Mouse (Mus musculus) embryonic facial prominence, embryonic 11.5 days (tissue): ENCODE measurements around the gene Sema4d. TPM values are rescaled to one million over a fixed set of nuclear protein-coding genes. Genes with fewer than 3 reads are reported as not detected.

Source experiments
- ATAC-seq: fragments of 200-750 bp; cut with Nextera tagmentation; replicated peaks from 2 replicates; pipeline ENCODE4 v1.8.0; 2017; ENCODE audit warnings: low read depth; ENCODE audit not compliant: insufficient number of reproducible peaks, low FRiP score, low TSS enrichment
- DNase-seq: peaks from one replicate; pipeline ENCODE4 v3.0.0-alpha.2; 2015; ENCODE audit warnings: low spot score
- H3K27ac ChIP-seq: fragments of 300-500 bp; sonication (generic); replicated peaks from 2 replicates; pipeline ENCODE4 v1.5.1; 2014; ENCODE audit warnings: mild to moderate bottlenecking, low read depth, low read length, control low read depth
- H3K27me3 ChIP-seq: fragments of 300-500 bp; sonication (generic); 2 replicates; pipeline ENCODE4 v1.6.1; 2014; ENCODE audit warnings: mild to moderate bottlenecking, low read length, moderate library complexity, mixed read lengths; ENCODE audit not compliant: control insufficient read depth, insufficient read depth
- H3K36me3 ChIP-seq: fragments of 300-500 bp; sonication (generic); replicated peaks from 2 replicates; pipeline ENCODE4 v1.6.1; 2014; ENCODE audit warnings: low read depth, mild to moderate bottlenecking, low read length, moderate library complexity, mixed read lengths; ENCODE audit not compliant: control insufficient read depth, insufficient read depth
- H3K4me1 ChIP-seq: fragments of 300-500 bp; sonication (generic); 2 replicates; pipeline ENCODE4 v1.6.1; 2014; ENCODE audit warnings: low read length, mixed read lengths; ENCODE audit not compliant: control insufficient read depth, insufficient read depth
- H3K4me2 ChIP-seq: fragments of 300-500 bp; sonication (generic); 2 replicates; pipeline ENCODE4 v1.6.1; 2014; ENCODE audit warnings: low read depth, mild to moderate bottlenecking, control low read depth, low read length, moderate library complexity
- H3K4me3 ChIP-seq: fragments of 300-500 bp; sonication (generic); 2 replicates; pipeline ENCODE4 v1.5.1; 2014; ENCODE audit warnings: low read depth, low read length, control low read depth
- H3K9ac ChIP-seq: fragments of 300-500 bp; sonication (generic); replicated peaks from 2 replicates; pipeline ENCODE4 v1.6.1; 2014; ENCODE audit warnings: mild to moderate bottlenecking, control low read depth, low read length
- H3K9me3 ChIP-seq: fragments of 300-500 bp; sonication (generic); replicated peaks from 2 replicates; pipeline ENCODE4 v1.6.1; 2016; ENCODE audit warnings: mild to moderate bottlenecking, low read length, inconsistent platforms, mixed read lengths; ENCODE audit not compliant: control insufficient read depth
- WGBS: fragments of 180-500 bp; shearing (Covaris S2); extraction: QIAGEN DNeasy Blood & Tissue Kit; methylation state at CpG from one replicate; pipeline ENCODE4 v1.1.7; 2014; 5-methylcytosine and 5-hydroxymethylcytosine counted together
- polyA plus RNA-seq: library from polyadenylated mRNA; unstranded; fragments of >200 nt; fragmentation: Nextera tagmentation; extraction: Ambion mirVana; gene quantifications from 2 replicates; pipeline ENCODE4 v1.2.1, GENCODE M21; 2014

Sema4d gene
- polyA plus RNA-seq, 1 experiment from 2014 or later = 5.4 TPM

DNA sequence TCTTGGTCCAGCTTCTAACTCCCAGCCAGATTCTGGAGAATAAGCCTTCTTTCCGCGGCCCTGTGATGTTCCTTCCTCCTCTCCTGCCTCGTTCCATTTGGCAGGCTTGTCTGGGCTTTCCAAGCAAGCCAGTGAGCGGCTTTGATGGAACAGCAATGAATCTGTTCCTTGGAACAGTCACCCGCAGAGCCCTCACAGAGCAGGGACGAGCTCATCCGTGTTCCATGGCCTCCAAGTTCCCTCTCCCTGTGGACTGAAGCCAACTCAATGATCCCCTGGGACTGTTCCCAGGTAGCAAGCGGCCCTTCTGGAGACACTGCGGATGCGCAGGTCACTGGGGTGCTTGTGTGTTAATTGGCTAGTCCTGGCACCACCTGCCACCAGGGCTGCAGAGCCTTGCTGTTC is 21.7 kb downstream of the Sema4d start:
- no peak for DNase-seq
- Histone ChIP-seq H3K9me3 (no peaks in the 10 kb centered on the region), H3K9ac (no peak overlapping the region), H3K4me3 (no peak overlapping the region), H3K27me3 (no peaks in the 10 kb centered on the region), H3K27ac (no peak overlapping the region), H3K4me2 (no peak overlapping the region), H3K36me3 (no peaks in the 10 kb centered on the region), H3K4me1 (no peaks in the 10 kb centered on the region; the same call in 1 of the 2 replicates)
- 86% methylated on average over 10 of the region's 10 CpGs for WGBS
- ATAC-seq = no peak

DNA sequence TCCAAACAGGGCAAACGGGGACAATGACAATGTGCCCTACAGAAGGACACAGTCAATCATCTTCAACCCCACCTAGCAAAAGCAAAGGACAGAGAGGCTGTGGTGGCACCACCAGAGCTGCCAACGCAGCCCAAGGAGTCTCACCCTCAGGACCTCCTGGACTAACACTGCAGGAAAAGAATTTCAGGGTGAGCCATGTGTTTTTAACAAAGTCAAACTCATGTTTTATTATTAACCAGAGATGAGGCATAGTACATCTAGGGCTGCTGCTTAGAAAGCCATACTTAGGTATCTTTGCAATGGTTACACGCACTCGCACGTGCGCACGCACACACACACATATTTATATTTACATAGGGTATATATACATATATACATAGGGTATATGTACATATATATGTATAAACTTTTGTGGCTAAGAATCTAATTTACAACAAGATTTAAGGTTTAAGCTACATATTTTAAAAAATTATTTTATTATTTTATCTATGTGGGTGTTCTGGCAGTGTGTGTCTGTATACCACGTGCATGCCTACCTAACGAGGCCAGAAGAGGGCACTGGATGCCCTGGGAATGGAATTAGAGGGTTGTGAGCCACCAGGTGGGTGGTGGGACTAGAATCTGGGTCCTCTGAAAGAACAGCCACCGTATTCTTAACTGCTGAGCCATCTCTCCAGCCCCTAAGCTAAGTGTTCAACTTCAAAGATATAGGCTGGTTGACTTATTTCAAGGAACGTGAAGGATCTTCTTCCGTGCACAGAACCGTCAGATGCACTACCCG is 22.7 kb downstream of the Sema4d start:
- no peak for DNase-seq

DNA sequence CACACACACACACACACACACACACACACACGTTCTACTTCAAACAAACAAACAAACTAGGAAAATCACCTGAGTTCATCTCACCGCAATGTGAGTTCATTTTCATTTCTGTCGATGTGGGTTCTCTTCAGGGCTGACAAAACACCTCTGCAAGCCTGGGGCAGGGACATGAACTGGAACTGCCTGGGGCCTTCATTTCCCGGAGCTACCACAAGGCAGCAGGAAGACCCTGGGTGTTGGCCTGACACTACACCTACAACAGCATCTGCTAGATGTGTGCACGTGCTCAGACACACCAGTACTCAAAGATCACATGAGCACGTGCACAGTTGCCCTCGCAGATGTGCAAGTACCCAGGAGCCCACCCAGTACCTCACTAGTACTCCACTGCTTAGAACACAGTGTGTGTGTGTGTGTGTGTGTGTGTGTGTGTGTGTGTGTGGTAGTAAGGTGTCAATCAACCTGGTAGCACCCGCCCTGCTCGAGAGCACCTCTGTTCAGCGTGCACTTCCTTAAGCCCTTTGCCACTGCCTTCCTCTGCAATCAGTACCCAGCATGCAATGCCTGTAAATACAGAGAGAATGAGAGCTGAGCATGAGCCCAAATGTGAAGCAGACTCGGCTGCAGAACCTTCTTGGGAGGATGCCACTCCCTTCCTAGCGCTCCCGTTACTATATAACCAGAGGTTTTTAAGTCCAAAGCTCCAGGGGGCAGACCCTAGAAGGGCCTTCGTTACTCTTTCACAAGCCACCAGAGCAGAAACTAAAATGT is 25.4 kb downstream of the Sema4d start:
- 78% methylated on average over 14 of the region's 14 CpGs for WGBS
- no peak for ATAC-seq

More for the DNA sequence above, 22.7 kb downstream of the Sema4d start:
- no peak overlapping the region for H3K9ac ChIP-seq
- H3K36me3 ChIP-seq = no peaks in the 10 kb centered on the region
- no peak overlapping the region for H3K27ac ChIP-seq
- 89% methylated on average over 14 of the region's 14 CpGs for WGBS
- H3K4me3 ChIP-seq = no peak overlapping the region
- H3K4me1 ChIP-seq = no peaks in the 10 kb centered on the region
- no peak for ATAC-seq
- H3K4me2 ChIP-seq = no peak overlapping the region
- no peaks in the 10 kb centered on the region for H3K9me3 ChIP-seq
- no peaks in the 10 kb centered on the region for H3K27me3 ChIP-seq

DNA sequence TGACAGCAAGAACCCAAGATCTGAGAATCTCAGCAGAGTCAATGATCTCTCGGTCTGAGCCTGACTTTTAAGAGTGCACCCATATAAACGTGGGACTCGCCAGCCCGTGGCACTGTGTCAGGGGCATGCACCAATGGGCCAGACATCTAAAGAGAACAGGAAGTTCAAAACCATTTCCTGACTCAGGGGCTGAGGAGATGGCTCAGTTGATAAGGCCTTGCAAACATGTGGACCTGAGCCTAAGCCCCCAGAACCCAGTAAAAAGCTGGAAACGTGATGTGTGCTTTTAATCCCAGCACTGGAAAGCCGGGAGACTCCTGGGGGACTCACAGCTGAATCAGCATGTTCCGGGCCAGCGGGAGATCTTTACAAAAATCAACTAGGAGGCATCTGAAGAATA is 26.0 kb downstream of the Sema4d start:
- H3K27ac ChIP-seq = no peak overlapping the region
- no peak for ATAC-seq
- DNase-seq = no peak
- no peaks in the 10 kb centered on the region for H3K27me3 ChIP-seq
- H3K4me1 ChIP-seq = no peaks in the 10 kb centered on the region
- H3K9ac ChIP-seq = no peak overlapping the region
- H3K4me2 ChIP-seq = no peak overlapping the region
- H3K4me3 ChIP-seq = no peak overlapping the region
- WGBS = 74% methylated on average over 8 of the region's 8 CpGs
- H3K9me3 ChIP-seq = no peaks in the 10 kb centered on the region
- no peaks in the 10 kb centered on the region for H3K36me3 ChIP-seq

More for the DNA sequence above, 25.4 kb downstream of the Sema4d start:
- H3K4me1 ChIP-seq = no peaks in the 10 kb centered on the region
- H3K4me2 ChIP-seq = no peak overlapping the region
- no peak for DNase-seq
- no peak overlapping the region for H3K9ac ChIP-seq
- H3K27me3 ChIP-seq = no peaks in the 10 kb centered on the region
- H3K36me3 ChIP-seq = no peaks in the 10 kb centered on the region
- H3K27ac ChIP-seq = no peak overlapping the region
- no peak overlapping the region for H3K4me3 ChIP-seq
- H3K9me3 ChIP-seq = no peaks in the 10 kb centered on the region

DNA sequence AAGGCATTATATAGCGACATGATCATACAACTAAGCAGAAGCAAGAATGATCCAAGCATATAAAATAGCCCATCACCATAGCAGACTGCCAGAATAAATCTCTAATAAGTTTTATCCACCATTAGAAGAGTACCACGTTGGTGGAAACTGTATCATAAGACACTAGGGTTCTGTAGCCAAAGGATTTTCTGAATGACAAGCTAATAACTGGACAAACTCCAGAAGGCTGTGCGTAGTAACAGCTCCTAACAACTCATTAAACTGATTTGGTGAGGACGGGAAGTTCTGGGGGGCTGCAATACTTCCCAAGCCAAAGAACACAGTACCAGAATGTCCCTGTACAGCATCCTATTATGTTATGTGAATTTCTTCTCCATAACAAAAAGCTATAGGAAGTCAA is 26.8 kb downstream of the Sema4d start:
- WGBS = 85% methylated on average over 4 of the region's 4 CpGs
- ATAC-seq (no peak), DNase-seq (no peak)
- Histone ChIP-seq H3K27ac (no peak overlapping the region), H3K4me3 (no peak overlapping the region), H3K9ac (no peak overlapping the region), H3K4me2 (no peak overlapping the region), H3K9me3 (no peaks in the 10 kb centered on the region), H3K4me1 (no peaks in the 10 kb centered on the region), H3K36me3 (no peaks in the 10 kb centered on the region), H3K27me3 (no peaks in the 10 kb centered on the region)

DNA sequence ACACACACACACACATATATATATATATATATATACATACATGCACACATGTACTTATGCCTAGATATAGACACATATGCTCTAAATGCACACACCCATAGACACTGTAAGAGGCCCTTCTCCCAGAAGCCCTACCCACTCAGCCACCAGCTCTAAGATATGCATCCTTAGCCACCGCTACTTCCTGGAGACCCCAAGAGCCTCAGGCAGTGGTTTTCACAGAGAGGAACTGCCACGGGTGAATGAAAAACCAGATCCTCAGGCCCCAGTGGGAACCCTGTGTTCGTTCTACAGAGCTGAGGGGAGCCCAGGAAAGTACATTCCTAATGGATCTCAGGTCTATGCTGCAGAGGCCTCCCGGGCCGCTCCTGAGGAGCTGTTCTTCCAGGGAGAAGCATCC is 28.2 kb downstream of the Sema4d start:
- 0 out of 2 replicates have a peak, but pooled peaks cover 2% of the 10 kb centered on the region for H3K4me1 ChIP-seq
- H3K4me3 ChIP-seq = no peak overlapping the region
- no peak overlapping the region for H3K27ac ChIP-seq
- no peak for DNase-seq
- no peak overlapping the region for H3K9ac ChIP-seq
- H3K36me3 ChIP-seq = no peaks in the 10 kb centered on the region
- no peak for ATAC-seq
- H3K27me3 ChIP-seq = no peaks in the 10 kb centered on the region
- H3K4me2 ChIP-seq = no peak overlapping the region
- WGBS = 70% methylated on average over 5 of the region's 5 CpGs
- H3K9me3 ChIP-seq = no peaks in the 10 kb centered on the region

DNA sequence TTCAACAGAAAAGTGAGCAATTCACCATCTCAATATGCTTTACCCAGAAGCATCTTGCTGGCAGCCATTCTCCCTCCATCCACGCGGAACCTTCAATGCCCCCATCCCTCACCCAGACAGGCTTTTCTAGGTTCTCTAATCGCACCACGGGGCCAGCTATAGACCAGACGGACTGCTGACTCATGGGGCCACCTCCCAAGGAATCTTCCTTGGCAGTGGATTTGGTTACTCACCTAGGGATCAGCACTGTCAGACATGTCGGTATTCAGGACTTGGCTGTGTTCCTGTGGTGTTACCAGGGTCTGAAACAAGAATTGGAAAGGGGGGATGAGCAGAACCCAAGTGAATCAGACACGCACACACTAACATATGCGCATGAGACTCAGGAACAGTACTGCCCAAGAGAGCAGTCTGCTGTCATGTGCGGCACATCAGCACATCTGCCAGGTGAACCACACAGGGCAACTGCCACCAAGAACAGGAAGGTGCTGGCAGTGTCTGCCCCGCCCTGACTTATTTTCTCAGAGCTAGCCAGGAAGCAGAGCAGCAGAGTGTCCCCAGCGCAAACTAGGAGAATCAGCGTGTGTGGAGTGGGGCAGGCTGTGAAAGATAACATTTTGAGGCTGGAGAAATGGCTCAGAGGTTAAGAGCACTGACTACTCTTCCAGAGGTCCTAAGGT is 30.4 kb downstream of the Sema4d start:
- no peaks in the 10 kb centered on the region for H3K27me3 ChIP-seq
- DNase-seq (no peak), ATAC-seq (no peak)
- WGBS = 91% methylated on average over 12 of the region's 12 CpGs
- no peak overlapping the region for H3K9ac ChIP-seq
- H3K9me3 ChIP-seq = no peaks in the 10 kb centered on the region
- no peak overlapping the region for H3K4me3 ChIP-seq
- no peak overlapping the region for H3K4me2 ChIP-seq
- H3K4me1 ChIP-seq = 0 out of 2 replicates have a peak, but pooled peaks cover 2% of the 10 kb centered on the region
- H3K36me3 ChIP-seq = no peaks in the 10 kb centered on the region
- H3K27ac ChIP-seq = no peak overlapping the region
